Mouse (Mus musculus) lung, adult 2 months (tissue): ENCODE measurements around the gene Gm49318. TPM values are rescaled to one million over a fixed set of nuclear protein-coding genes. Genes with fewer than 3 reads are reported as not detected.
A peak's percentile ranks its signal among the peaks of the same experiment; 100 is the strongest.

Source experiments
- DNase-seq: peaks from one replicate; pipeline ENCODE4 v3.0.0; 2022
- H3K4me1 ChIP-seq: fragments of 200-500 bp; 2 replicates; pipeline ENCODE4 v1.6.1; 2011; ENCODE audit warnings: low read length; ENCODE audit not compliant: control insufficient read depth, insufficient read depth
- H3K4me3 ChIP-seq: fragments of 200-500 bp; replicated peaks from 2 replicates; pipeline ENCODE3; 2011; ENCODE audit warnings: low read depth, mild to moderate bottlenecking, control low read depth, low read length; ENCODE audit errors: extremely low read depth
- CTCF ChIP-seq: fragments of 200-500 bp; IDR thresholded peaks from 2 replicates; pipeline ENCODE4 v1.5.1; 2011; ENCODE audit warnings: mild to moderate bottlenecking, low read length, control low read depth; ENCODE audit not compliant: insufficient read depth
- POLR2A ChIP-seq: fragments of 200-500 bp; IDR thresholded peaks from 2 replicates; pipeline ENCODE4 v1.6.1; 2011; ENCODE audit warnings: low read depth, mild to moderate bottlenecking, control low read depth, low read length, borderline replicate concordance; ENCODE audit errors: extremely low read depth
- WGBS: fragments of 180-500 bp; shearing (Covaris S2); methylation state at CpG from one replicate; pipeline ENCODE4 v1.1.7; 2018; 5-methylcytosine and 5-hydroxymethylcytosine counted together
- polyA plus RNA-seq: library from polyadenylated mRNA; depleted of rRNA; stranded (reverse); fragments of >200 nt; gene quantifications from 2 replicates; pipeline ENCODE4 v1.2.3, GENCODE M21; 2012; rRNA removed

Gene Gm49318
- polyA plus RNA-seq, result not detected in 2 replicates

- DNase-seq, result peak; percentile 95
- under 1% methylated on average over 87 of the region's 87 CpGs for WGBS
Observed at GRCm38 (mm10) chr9:22070791-22071573, at the start of gene Gm49318, which contains the start of gene Zfp653. Gene Gm49318, minus strand, starts transcription at chr9:22071259. Gene Zfp653, minus strand, starts transcription at chr9:22071376.

GRCm38 (mm10) chr9:22119543-22119942 is 48.5 kb upstream of the Gm49318 start:
- 77% methylated on average over 4 of the region's 4 CpGs for WGBS

More at GRCm38 (mm10) chr9:22070791-22071573, at the start of gene Gm49318, which contains the start of gene Zfp653:
- Histone ChIP-seq H3K4me1 (no peaks in the 10 kb centered on the region), H3K4me3 (peak within 1 kb of the TSS; percentile 85)
- TF ChIP-seq POLR2A (peak; percentile 94; the same call in 1 of the 2 replicates), CTCF (no peak)

GRCm38 (mm10) chr9:22117754-22118456 is 46.8 kb upstream of the Gm49318 start:
- DNase-seq, result peak; percentile 31
- WGBS, result 35% methylated on average over 10 of the region's 10 CpGs
- Histone ChIP-seq H3K4me1 (peaks cover 11% of the 10 kb centered on the region), H3K4me3 (no peak overlapping the region)
- TF ChIP-seq POLR2A, result no peak
- peak; percentile 15; the same call in 1 of the 2 replicates for TF ChIP-seq CTCF

More at GRCm38 (mm10) chr9:22119543-22119942, 48.5 kb upstream of the Gm49318 start:
- Histone ChIP-seq H3K4me1 (peaks cover 11% of the 10 kb centered on the region), H3K4me3 (no peak overlapping the region)
- no peak for TF ChIP-seq POLR2A
- TF ChIP-seq CTCF, result no peak
- DNase-seq, result no peak

- TF ChIP-seq CTCF (no peak), POLR2A (peak; percentile 91; the same call in 1 of the 2 replicates)
- DNase-seq, result peak; percentile 89
- H3K4me1 ChIP-seq, result peaks cover 11% of the 10 kb centered on the region
- WGBS, result 1% methylated on average over 52 of the region's 52 CpGs
- peak within 1 kb of the TSS; percentile 84 for H3K4me3 ChIP-seq
Observed at GRCm38 (mm10) chr9:22116740-22117426, 45.8 kb upstream of the Gm49318 start, which contains the start of gene Elof1. Gene Elof1, minus strand, starts transcription at chr9:22117172.

- DNase-seq, result no peak
- Histone ChIP-seq H3K4me3 (peak overlapping the region; percentile 84), H3K4me1 (peaks cover 11% of the 10 kb centered on the region)
- TF ChIP-seq CTCF (no peak), POLR2A (no peak)
- 13% methylated on average over 15 of the region's 15 CpGs for WGBS
Observed at GRCm38 (mm10) chr9:22116086-22116485, 45.0 kb upstream of the Gm49318 start.

GRCm38 (mm10) chr9:22115635-22116034 is 44.6 kb upstream of the Gm49318 start:
- DNase-seq, result no peak
- Histone ChIP-seq H3K4me1 (peaks cover 11% of the 10 kb centered on the region), H3K4me3 (no peak overlapping the region)
- 88% methylated on average over 4 of the region's 4 CpGs for WGBS
- TF ChIP-seq CTCF (no peak), POLR2A (no peak)

GRCm38 (mm10) chr9:22108194-22108593 is 37.1 kb upstream of the Gm49318 start:
- no peak for DNase-seq
- TF ChIP-seq CTCF, result no peak
- no peak for TF ChIP-seq POLR2A
- Histone ChIP-seq H3K4me3 (no peak overlapping the region), H3K4me1 (no peaks in the 10 kb centered on the region)
- 88% methylated on average over 9 of the region's 9 CpGs for WGBS

- TF ChIP-seq POLR2A (no peak), CTCF (no peak)
- peaks cover 2% of the 10 kb centered on the region; the same call in 1 of the 2 replicates for H3K4me1 ChIP-seq
- DNase-seq, result no peak
- no peak overlapping the region for H3K4me3 ChIP-seq
- 5% methylated on average over 18 of the region's 18 CpGs for WGBS
Observed at GRCm38 (mm10) chr9:22099922-22100321, 28.9 kb upstream of the Gm49318 start.
